Mouse (Mus musculus) cortical plate, adult 2 months (tissue): Measurements from ENCODE around the gene Rpp21. TPM values are rescaled to one million over a fixed set of nuclear protein-coding genes. Genes with fewer than 3 reads are reported as not detected.
A peak's percentile ranks its signal among the peaks of the same experiment; 100 is the strongest.

Source experiments
- H3K27ac ChIP-seq: fragments of 200-500 bp; 2 replicates; pipeline ENCODE4 v1.5.1; 2012; ENCODE audit warnings: low read length, control low read depth, inconsistent platforms; ENCODE audit not compliant: insufficient read depth
- H3K4me1 ChIP-seq: fragments of 200-500 bp; 2 replicates; pipeline ENCODE4 v1.6.1; 2011; ENCODE audit warnings: low read length; ENCODE audit not compliant: control insufficient read depth, insufficient read depth
- H3K4me3 ChIP-seq: fragments of 200-500 bp; 2 replicates; pipeline ENCODE4 v1.5.1; 2011; ENCODE audit warnings: mild to moderate bottlenecking, low read length, control low read depth; ENCODE audit not compliant: insufficient read depth
- CTCF ChIP-seq: fragments of 200-500 bp; IDR thresholded peaks from 2 replicates; pipeline ENCODE4 v1.5.1; 2011; ENCODE audit warnings: mild to moderate bottlenecking, control low read depth, low read length; ENCODE audit not compliant: insufficient read depth; ENCODE audit errors: extremely low read depth
- POLR2A ChIP-seq: fragments of 200-500 bp; IDR thresholded peaks from 2 replicates; pipeline ENCODE4 v1.6.1; 2011; ENCODE audit warnings: mild to moderate bottlenecking, low read length, control low read depth; ENCODE audit not compliant: insufficient read depth; ENCODE audit errors: extremely low read depth
- polyA plus RNA-seq: library from polyadenylated mRNA; depleted of rRNA; stranded (reverse); fragments of >200 nt; gene quantifications from 2 replicates; pipeline ENCODE4 v1.2.3, GENCODE M21; 2012

Rpp21 gene
- polyA plus RNA-seq, 1 experiment: 60.0 TPM

- no peaks in the 10 kb centered on the region for H3K4me1 ChIP-seq
- no peak overlapping the region for H3K27ac ChIP-seq
- TF ChIP-seq CTCF: no peak
- TF ChIP-seq POLR2A: no peak
- H3K4me3 ChIP-seq: no peak overlapping the region
Measured at GRCm38 (mm10) chr17:36264273-36264925, 6.5 kb upstream of the Rpp21 start.

DNA sequence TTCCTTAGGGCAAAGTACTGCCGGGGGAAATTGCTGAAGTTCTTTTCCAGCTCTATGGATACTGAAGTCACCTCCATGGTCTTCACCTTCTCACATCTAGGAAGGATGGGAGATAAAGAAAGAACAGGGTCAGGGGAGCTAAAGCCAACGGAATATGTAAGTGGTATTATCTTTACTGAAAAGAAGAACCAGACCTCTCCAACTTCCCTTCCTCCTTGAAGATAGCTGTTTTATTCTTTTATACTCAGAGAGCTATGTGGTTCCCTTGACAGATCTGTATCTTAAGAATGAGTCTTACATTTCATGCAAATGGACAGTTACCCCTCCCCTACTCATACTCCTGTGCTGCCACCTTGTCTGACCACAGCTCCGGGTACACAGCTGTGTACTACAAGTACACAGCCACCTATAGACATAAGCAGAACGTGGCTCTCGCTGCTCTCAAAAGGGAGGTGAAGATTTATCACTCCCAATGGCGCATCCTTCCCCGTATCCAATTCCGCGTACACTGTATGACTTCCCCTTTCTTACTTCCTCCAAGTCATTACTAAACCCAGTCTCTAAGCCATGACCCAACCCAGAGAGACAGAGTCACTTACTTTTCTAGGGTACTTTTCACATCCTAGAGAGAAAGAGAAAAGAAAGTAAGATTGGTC is 3.8 kb upstream of the Rpp21 start:
- Histone ChIP-seq H3K4me1 (no peaks in the 10 kb centered on the region; the same call in 1 of the 2 replicates), H3K27ac (no peak overlapping the region), H3K4me3 (no peak overlapping the region)
- no peak for TF ChIP-seq POLR2A
- no peak for TF ChIP-seq CTCF

GRCm38 (mm10) chr17:36257241-36257947 is 475 bp downstream of the Rpp21 start:
- Histone ChIP-seq H3K4me3 (peak overlapping the region; percentile 84), H3K27ac (peak overlapping the region; percentile 66), H3K4me1 (no peaks in the 10 kb centered on the region; the same call in 1 of the 2 replicates)
- TF ChIP-seq CTCF: peak; percentile 54
- peak; percentile 83 for TF ChIP-seq POLR2A

DNA sequence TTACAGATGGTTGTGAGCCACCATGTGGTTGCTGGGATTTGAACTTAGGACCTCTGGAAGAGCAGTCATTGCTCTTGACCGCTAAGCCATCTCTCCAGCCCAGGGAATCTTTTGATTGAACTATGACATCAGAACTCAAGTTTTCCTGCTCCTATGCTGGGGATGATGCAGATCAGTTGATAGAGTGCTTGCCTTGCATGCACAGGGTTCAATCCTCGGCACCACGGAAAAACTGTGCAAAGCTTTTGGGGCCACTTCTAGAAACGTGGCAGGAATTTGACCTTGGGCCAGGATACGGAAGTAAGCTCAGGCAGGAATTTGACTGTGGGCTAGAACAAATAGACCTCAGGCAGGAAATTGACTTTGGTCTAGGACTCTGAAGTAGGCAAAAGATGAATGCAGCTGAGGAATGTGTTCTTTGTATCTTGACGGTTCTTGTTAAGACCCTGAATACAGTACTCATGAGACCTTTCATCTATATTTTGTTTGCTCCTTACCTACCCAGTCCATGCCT is 4.7 kb downstream of the Rpp21 start:
- TF ChIP-seq POLR2A (no peak), CTCF (no peak)
- Histone ChIP-seq H3K27ac (no peak overlapping the region), H3K4me1 (no peaks in the 10 kb centered on the region; the same call in 1 of the 2 replicates), H3K4me3 (no peak overlapping the region)

GRCm38 (mm10) chr17:36252250-36252876 is 5.5 kb downstream of the Rpp21 start:
- Histone ChIP-seq H3K4me3 (no peak overlapping the region), H3K27ac (no peak overlapping the region), H3K4me1 (no peaks in the 10 kb centered on the region; the same call in 1 of the 2 replicates)
- TF ChIP-seq CTCF (no peak), POLR2A (no peak)

GRCm38 (mm10) chr17:36248886-36249285 is 9.0 kb downstream of the Rpp21 start:
- Histone ChIP-seq H3K4me1 (no peaks in the 10 kb centered on the region), H3K27ac (no peak overlapping the region), H3K4me3 (no peak overlapping the region)
- TF ChIP-seq POLR2A (no peak), CTCF (no peak)

DNA sequence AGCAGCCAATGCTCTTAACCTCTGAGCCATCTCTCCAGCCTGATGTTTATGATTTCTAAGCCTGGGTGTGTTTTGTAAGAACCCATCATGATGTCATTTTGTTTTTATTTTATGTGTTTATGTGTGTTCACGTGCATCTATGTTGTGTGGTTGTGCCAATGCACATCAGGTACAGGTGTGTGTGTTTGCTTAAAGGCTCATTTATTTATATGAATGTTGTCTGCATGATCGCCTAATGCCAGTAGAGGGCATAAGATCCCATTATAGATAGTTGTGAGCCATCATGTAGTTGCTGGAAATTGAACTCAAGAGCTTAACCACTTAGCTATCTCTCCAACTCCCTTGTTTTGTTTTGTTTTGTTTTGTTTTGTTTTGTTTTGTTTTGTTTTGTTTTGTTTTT is 12.1 kb downstream of the Rpp21 start:
- TF ChIP-seq POLR2A: no peak
- Histone ChIP-seq H3K4me3 (no peak overlapping the region), H3K4me1 (no peaks in the 10 kb centered on the region), H3K27ac (no peak overlapping the region)

GRCm38 (mm10) chr17:36244031-36244430 is 13.8 kb downstream of the Rpp21 start:
- H3K4me3 ChIP-seq: no peak overlapping the region
- TF ChIP-seq CTCF (no peak), POLR2A (no peak)
- no peak overlapping the region for H3K27ac ChIP-seq
- no peaks in the 10 kb centered on the region for H3K4me1 ChIP-seq

- H3K4me3 ChIP-seq: no peak overlapping the region
- TF ChIP-seq CTCF (no peak), POLR2A (no peak)
- H3K4me1 ChIP-seq: no peaks in the 10 kb centered on the region
- H3K27ac ChIP-seq: no peak overlapping the region
Measured at GRCm38 (mm10) chr17:36240637-36241213, 17.1 kb downstream of the Rpp21 start.
